Mouse (Mus musculus): ENCODE results near the gene Gm12184. TPM values are rescaled to one million over a fixed set of nuclear protein-coding genes. Genes with fewer than 3 reads are reported as not detected.
"Not testable (repeated sequence)": the region's sequence is repeated elsewhere in the genome, so short reads cannot be mapped to it uniquely, and the experiment has no call there.

Gm12184 gene
- total RNA-seq, 2 experiments from 2014 or later = 2.9 to 5.0 TPM

- DNase-seq = no peak
- intact Hi-C loops (cut with DNase I) = no loop called here
These were observed 3.8 kb upstream of the Gm12184 start for GRCm38 (mm10) chr11:48830279-48830678.

- DNase-seq = no peak
- intact Hi-C loops (cut with DNase I) = no loop called here
These were observed 1.5 kb upstream of the Gm12184 start for GRCm38 (mm10) chr11:48827926-48828325.

- intact Hi-C loops (cut with DNase I) = no loop called here
- DNase-seq = no peak
These were observed 269 bp upstream of the Gm12184 start for GRCm38 (mm10) chr11:48826752-48827096.

- intact Hi-C loops (cut with DNase I) = no loop called here
- DNase-seq = no peak
These were observed 2.1 kb downstream of the Gm12184 start for GRCm38 (mm10) chr11:48824311-48824830.

GRCm38 (mm10) chr11:48823536-48823972 is 2.9 kb downstream of the Gm12184 start:
- intact Hi-C loops (cut with DNase I) = no loop called here
- peak; percentile 58 to 68 for DNase-seq

GRCm38 (mm10) chr11:48822768-48823512 is 3.5 kb downstream of the Gm12184 start:
- intact Hi-C loops (cut with DNase I) = no loop called here

GRCm38 (mm10) chr11:48821299-48821698 is 5.2 kb downstream of the Gm12184 start:
- intact Hi-C loops (cut with DNase I); DNase-seq: not testable (repeated sequence)

More at GRCm38 (mm10) chr11:48822768-48823512, 3.5 kb downstream of the Gm12184 start:
- no peak for DNase-seq

- DNase-seq = peak; percentile 49 to 50
- intact Hi-C loops (cut with DNase I) = no loop called here
These were observed 6.2 kb downstream of the Gm12184 start for GRCm38 (mm10) chr11:48820308-48820674.

GRCm38 (mm10) chr11:48819614-48820307 is 6.7 kb downstream of the Gm12184 start:
- intact Hi-C loops (cut with DNase I) = no loop called here
- no peak for DNase-seq

GRCm38 (mm10) chr11:48818346-48818745 is 8.1 kb downstream of the Gm12184 start:
- intact Hi-C loops (cut with DNase I) = loop anchor here (1.0 kb wide), 2 partner anchors 15 to 38 kb away; no protein-coding TSS in a partner anchor

GRCm38 (mm10) chr11:48817794-48818193 is 8.7 kb downstream of the Gm12184 start:
- peak in 1 of 2 experiments; percentile 32 for DNase-seq
- intact Hi-C loops (cut with DNase I) = loop anchor here (1.0 kb wide), 2 partner anchors 16 to 39 kb away; no protein-coding TSS in a partner anchor

More at GRCm38 (mm10) chr11:48818346-48818745, 8.1 kb downstream of the Gm12184 start:
- DNase-seq = peak; percentile 89 to 90

- intact Hi-C loops (cut with DNase I) = loop anchor here (1.0 kb wide), 1 partner anchor 16 kb away; no protein-coding TSS in a partner anchor
These were observed 9.4 kb downstream of the Gm12184 start, which contains the start of gene Trim41 for GRCm38 (mm10) chr11:48816800-48817665. Trim41 (minus strand) TSS chr11:48817353.

GRCm38 (mm10) chr11:48816281-48816781 is 10.1 kb downstream of the Gm12184 start:
- intact Hi-C loops (cut with DNase I) = loop anchor here (1.0 kb wide), 1 partner anchor 15 kb away; no protein-coding TSS in a partner anchor
- peak; percentile 41 to 66 for DNase-seq

More at GRCm38 (mm10) chr11:48816800-48817665, 9.4 kb downstream of the Gm12184 start, which contains the start of gene Trim41:
- peak; percentile 99 for DNase-seq

- no peak for DNase-seq
- intact Hi-C loops (cut with DNase I) = loop anchor here (1.0 kb wide), 1 partner anchor 15 kb away; no protein-coding TSS in a partner anchor
These were observed 10.6 kb downstream of the Gm12184 start for GRCm38 (mm10) chr11:48815851-48816250.

- no peak for DNase-seq
- intact Hi-C loops (cut with DNase I) = no loop called here
These were observed 12.7 kb downstream of the Gm12184 start for GRCm38 (mm10) chr11:48813782-48814181.

- no peak for DNase-seq
- intact Hi-C loops (cut with DNase I) = no loop called here
These were observed 16.3 kb downstream of the Gm12184 start for GRCm38 (mm10) chr11:48810142-48810541.

GRCm38 (mm10) chr11:48809434-48809830 is 17.0 kb downstream of the Gm12184 start:
- intact Hi-C loops (cut with DNase I) = no loop called here
- no peak for DNase-seq

- intact Hi-C loops (cut with DNase I) = no loop called here
- DNase-seq = peak; percentile 71 to 72
These were observed 17.6 kb downstream of the Gm12184 start for GRCm38 (mm10) chr11:48808737-48809433.

GRCm38 (mm10) chr11:48808304-48808646 is 18.2 kb downstream of the Gm12184 start:
- intact Hi-C loops (cut with DNase I) = no loop called here
- no peak for DNase-seq
